Mouse (Mus musculus): ENCODE data around the gene Gm14137. TPM values are rescaled to one million over a fixed set of nuclear protein-coding genes. Genes with fewer than 3 reads are reported as not detected.

Gene Gm14137
- polyA plus RNA-seq, 1 experiment from 2014 or later: 0.44 TPM

- ATAC-seq (ENCODE audit: extremely low read depth, insufficient number of reproducible peaks, low FRiP score, low TSS enrichment): no peak
- WGBS: 45% methylated on average over 4 of the region's 4 CpGs
Measured at GRCm38 (mm10) chr2:119196316-119197108, 22.2 kb downstream of the Gm14137 start.

GRCm38 (mm10) chr2:119197493-119197892 lies 23.2 kb downstream of the Gm14137 start:
- Histone ChIP-seq H3K27ac (replicated peaks) (no peak overlapping the region), H3K9me3 (no peaks in the 10 kb centered on the region), H3K36me3 (no peaks in the 10 kb centered on the region), H3K27me3 (replicated peaks) (no peaks in the 10 kb centered on the region), H3K9ac (no peak overlapping the region), H3K4me1 (peaks cover 11% of the 10 kb centered on the region; the same call in 1 of the 2 replicates), H3K4me3 (no peak overlapping the region), H3K4me2 (no peak overlapping the region)
- no peak for ATAC-seq (ENCODE audit: extremely low read depth, insufficient number of reproducible peaks, low FRiP score, low TSS enrichment)
- 60% methylated on average over 1 of the region's 1 CpGs for WGBS

More at GRCm38 (mm10) chr2:119196316-119197108, 22.2 kb downstream of the Gm14137 start:
- Histone ChIP-seq H3K4me1 (peaks cover 11% of the 10 kb centered on the region; the same call in 1 of the 2 replicates), H3K9me3 (no peaks in the 10 kb centered on the region), H3K4me3 (no peak overlapping the region), H3K27ac (replicated peaks) (no peak overlapping the region), H3K9ac (peak overlapping the region; percentile 33; the same call in 1 of the 2 replicates), H3K4me2 (no peak overlapping the region), H3K27me3 (replicated peaks) (no peaks in the 10 kb centered on the region), H3K36me3 (no peaks in the 10 kb centered on the region)

GRCm38 (mm10) chr2:119198049-119198448 lies 23.7 kb downstream of the Gm14137 start:
- H3K9ac ChIP-seq: no peak overlapping the region
- H3K4me1 ChIP-seq: peaks cover 16% of the 10 kb centered on the region
- no peak overlapping the region for H3K27ac ChIP-seq (replicated peaks)
- H3K36me3 ChIP-seq: no peaks in the 10 kb centered on the region
- no peak for ATAC-seq (ENCODE audit: extremely low read depth, insufficient number of reproducible peaks, low FRiP score, low TSS enrichment)
- H3K27me3 ChIP-seq (replicated peaks): no peaks in the 10 kb centered on the region
- no peaks in the 10 kb centered on the region for H3K9me3 ChIP-seq
- H3K4me3 ChIP-seq: no peak overlapping the region
- WGBS: 19% methylated on average over 1 of the region's 1 CpGs
- H3K4me2 ChIP-seq: no peak overlapping the region

- Histone ChIP-seq H3K27me3 (replicated peaks) (no peaks in the 10 kb centered on the region), H3K27ac (replicated peaks) (no peak overlapping the region), H3K9me3 (no peaks in the 10 kb centered on the region), H3K36me3 (no peaks in the 10 kb centered on the region), H3K4me1 (peaks cover 21% of the 10 kb centered on the region), H3K9ac (no peak overlapping the region), H3K4me2 (no peak overlapping the region), H3K4me3 (no peak overlapping the region)
- WGBS: 61% methylated on average over 3 of the region's 3 CpGs
- no peak for ATAC-seq (ENCODE audit: extremely low read depth, insufficient number of reproducible peaks, low FRiP score, low TSS enrichment)
Measured at GRCm38 (mm10) chr2:119198934-119199333, 24.6 kb downstream of the Gm14137 start.

- H3K36me3 ChIP-seq: no peaks in the 10 kb centered on the region
- ATAC-seq (ENCODE audit: extremely low read depth, insufficient number of reproducible peaks, low FRiP score, low TSS enrichment): no peak
- H3K4me3 ChIP-seq: no peak overlapping the region
- no peaks in the 10 kb centered on the region for H3K9me3 ChIP-seq
- no peak overlapping the region for H3K27ac ChIP-seq (replicated peaks)
- H3K27me3 ChIP-seq (replicated peaks): no peaks in the 10 kb centered on the region
- 49% methylated on average over 5 of the region's 5 CpGs for WGBS
- H3K4me1 ChIP-seq: peaks cover 17% of the 10 kb centered on the region
- no peak overlapping the region for H3K9ac ChIP-seq
- no peak overlapping the region for H3K4me2 ChIP-seq
Measured at GRCm38 (mm10) chr2:119202914-119203453, 28.7 kb downstream of the Gm14137 start.

GRCm38 (mm10) chr2:119203871-119204460 lies 29.7 kb downstream of the Gm14137 start:
- no peak overlapping the region for H3K27ac ChIP-seq (replicated peaks)
- no peak overlapping the region for H3K4me3 ChIP-seq
- no peak overlapping the region for H3K9ac ChIP-seq
- H3K27me3 ChIP-seq (replicated peaks): no peaks in the 10 kb centered on the region
- no peaks in the 10 kb centered on the region for H3K9me3 ChIP-seq
- WGBS: 69% methylated on average over 4 of the region's 4 CpGs
- no peaks in the 10 kb centered on the region for H3K36me3 ChIP-seq
- peaks cover 18% of the 10 kb centered on the region for H3K4me1 ChIP-seq
- ATAC-seq (ENCODE audit: extremely low read depth, insufficient number of reproducible peaks, low FRiP score, low TSS enrichment): no peak
- no peak overlapping the region for H3K4me2 ChIP-seq

GRCm38 (mm10) chr2:119207961-119208343 lies 33.6 kb downstream of the Gm14137 start:
- H3K36me3 ChIP-seq: peaks cover 27% of the 10 kb centered on the region
- H3K9ac ChIP-seq: peak overlapping the region; percentile 90
- no peaks in the 10 kb centered on the region for H3K27me3 ChIP-seq (replicated peaks)
- H3K4me2 ChIP-seq: peak overlapping the region; percentile 81
- peaks cover 24% of the 10 kb centered on the region for H3K4me1 ChIP-seq
- H3K9me3 ChIP-seq: no peaks in the 10 kb centered on the region
- WGBS: 20% methylated on average over 6 of the region's 6 CpGs
- no peak for ATAC-seq (ENCODE audit: extremely low read depth, insufficient number of reproducible peaks, low FRiP score, low TSS enrichment)
- peak overlapping the region; percentile 85 for H3K4me3 ChIP-seq
- H3K27ac ChIP-seq (replicated peaks): peak overlapping the region; percentile 91

- peaks cover 33% of the 10 kb centered on the region for H3K36me3 ChIP-seq
- WGBS: under 1% methylated on average over 51 of the region's 51 CpGs
- peak within 1 kb of the TSS; percentile 81 for H3K4me2 ChIP-seq
- H3K27ac ChIP-seq (replicated peaks): peak within 1 kb of the TSS; percentile 91
- H3K4me1 ChIP-seq: peaks cover 18% of the 10 kb centered on the region
- no peaks in the 10 kb centered on the region for H3K27me3 ChIP-seq (replicated peaks)
- H3K4me3 ChIP-seq: peak within 1 kb of the TSS; percentile 85
- H3K9me3 ChIP-seq: no peaks in the 10 kb centered on the region
- peak within 1 kb of the TSS; percentile 90 for H3K9ac ChIP-seq
- peak; percentile 94 for ATAC-seq (ENCODE audit: extremely low read depth, insufficient number of reproducible peaks, low FRiP score, low TSS enrichment)
Measured at GRCm38 (mm10) chr2:119208344-119209175, 34.3 kb downstream of the Gm14137 start, which contains the start of the genes Zfyve19 and Dnajc17. Gene Zfyve19 (plus strand): TSS chr2:119208617. Gene Dnajc17 (minus strand): TSS chr2:119208795.

GRCm38 (mm10) chr2:119209176-119209507 lies 34.8 kb downstream of the Gm14137 start:
- Histone ChIP-seq H3K27me3 (replicated peaks) (no peaks in the 10 kb centered on the region), H3K9ac (peak overlapping the region; percentile 90), H3K4me2 (peak overlapping the region; percentile 81), H3K27ac (replicated peaks) (peak overlapping the region; percentile 91), H3K36me3 (peaks cover 38% of the 10 kb centered on the region), H3K4me3 (peak overlapping the region; percentile 85), H3K9me3 (no peaks in the 10 kb centered on the region), H3K4me1 (peaks cover 18% of the 10 kb centered on the region)
- no peak for ATAC-seq (ENCODE audit: extremely low read depth, insufficient number of reproducible peaks, low FRiP score, low TSS enrichment)
- WGBS: under 1% methylated on average over 13 of the region's 13 CpGs

All from heart, embryonic 13.5 days (tissue).